Mouse (Mus musculus): ENCODE measurements around the gene Bbs1. TPM values are rescaled to one million over a fixed set of nuclear protein-coding genes. Genes with fewer than 3 reads are reported as not detected.

Bbs1 gene
- polyA plus RNA-seq, 1 experiment = 4.0 TPM

DNA sequence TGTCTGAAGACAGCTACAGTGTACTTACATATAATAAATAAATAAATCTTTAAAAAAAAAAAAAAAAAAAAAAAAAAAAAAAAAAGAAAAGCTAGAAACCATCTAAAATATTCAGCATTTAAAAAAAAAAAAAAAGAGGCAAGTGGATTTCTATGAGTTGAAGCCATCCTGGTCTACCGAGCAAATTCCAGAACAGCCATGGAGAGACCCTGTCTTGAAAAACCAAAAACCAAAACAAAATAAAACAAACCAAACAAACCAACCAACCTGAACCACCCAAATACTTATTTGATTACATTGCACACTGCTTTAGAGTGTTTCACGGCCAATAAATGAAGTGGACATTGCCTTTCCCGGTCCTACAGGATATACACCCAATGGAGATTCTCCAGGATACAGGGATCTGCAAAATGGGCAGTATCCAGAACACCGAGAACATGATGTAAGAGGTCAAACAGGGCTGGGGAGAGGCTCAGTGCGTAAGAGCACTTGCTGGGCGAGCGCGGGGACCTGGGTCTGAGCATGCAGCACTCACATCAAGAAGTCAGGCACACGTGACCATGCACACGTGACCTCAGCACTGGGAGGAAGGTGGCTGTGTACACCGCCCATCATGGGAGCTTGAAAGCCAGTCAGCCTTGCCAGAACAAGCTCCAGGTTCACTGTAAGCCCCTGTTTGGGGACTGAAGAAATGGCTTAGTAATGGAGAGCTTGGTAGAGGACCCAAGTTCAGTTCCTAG lies 18.9 kb upstream of the Bbs1 start:
- TF ChIP-seq CTCF (IDR thresholded peaks at IDR 0.05; ENCODE audit: borderline replicate concordance, insufficient read depth, low read length) = no peak
- TF ChIP-seq POLR2A (IDR thresholded peaks at IDR 0.05; ENCODE audit: low read depth, low read length) = no peak

DNA sequence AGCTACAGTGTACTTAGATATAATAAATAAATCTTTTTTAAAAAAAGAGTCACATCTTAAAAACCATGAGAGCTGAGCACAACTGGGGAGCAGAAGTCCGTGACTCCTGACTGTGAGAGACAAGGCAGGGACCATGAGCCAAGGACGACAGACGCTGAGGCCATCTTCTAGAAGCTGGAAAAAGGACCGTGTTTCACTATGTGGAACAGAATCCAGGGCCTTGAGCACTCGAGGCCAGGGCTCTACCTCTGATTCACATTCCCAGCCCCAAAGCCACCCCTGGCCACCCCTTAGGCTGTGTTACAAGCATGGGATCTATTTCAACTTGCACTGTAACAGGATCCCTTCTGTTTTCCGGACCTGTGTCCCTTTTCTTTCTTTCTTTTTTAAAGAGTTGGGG lies 13.2 kb upstream of the Bbs1 start:
- TF ChIP-seq CTCF (IDR thresholded peaks at IDR 0.05; ENCODE audit: borderline replicate concordance, insufficient read depth, low read length) = no peak
- TF ChIP-seq POLR2A (IDR thresholded peaks at IDR 0.05; ENCODE audit: low read depth, low read length) = no peak
- H3K27ac ChIP-seq (ENCODE audit: insufficient read depth, low read length) = no peak overlapping the region
- no peak overlapping the region for H3K4me3 ChIP-seq (ENCODE audit: insufficient read depth, low read length)
- no peaks in the 10 kb centered on the region for H3K4me1 ChIP-seq (ENCODE audit: control insufficient read depth, insufficient read depth, low read length)

More for the DNA sequence above, 18.9 kb upstream of the Bbs1 start:
- H3K4me1 ChIP-seq (ENCODE audit: control insufficient read depth, insufficient read depth, low read length) = 0 out of 2 replicates have a peak, but pooled peaks cover 3% of the 10 kb centered on the region
- no peak overlapping the region for H3K4me3 ChIP-seq (ENCODE audit: insufficient read depth, low read length)
- no peak overlapping the region for H3K27ac ChIP-seq (ENCODE audit: insufficient read depth, low read length)

DNA sequence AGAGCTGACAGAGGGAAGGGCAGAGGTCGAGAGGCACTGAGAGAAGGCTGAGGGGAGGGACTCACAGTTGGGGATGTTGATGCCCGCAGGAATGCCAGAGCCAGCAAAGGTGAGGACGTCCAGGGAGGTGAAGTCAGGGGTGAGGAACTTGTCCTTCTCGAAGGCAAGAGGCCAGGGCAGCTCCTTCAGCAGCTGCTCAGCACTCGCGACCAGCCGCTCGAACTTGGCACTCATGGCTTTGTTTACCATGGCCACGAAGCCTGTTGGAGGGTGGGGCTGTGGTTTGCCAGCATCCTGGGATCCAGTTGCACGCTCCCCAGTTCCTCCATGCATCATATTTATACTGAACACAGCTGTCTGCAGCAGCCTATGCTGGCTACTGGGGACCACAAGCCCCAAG lies 10.4 kb upstream of the Bbs1 start:
- Histone ChIP-seq H3K4me3 (ENCODE audit: insufficient read depth, low read length) (no peak overlapping the region), H3K4me1 (ENCODE audit: control insufficient read depth, insufficient read depth, low read length) (no peaks in the 10 kb centered on the region), H3K27ac (ENCODE audit: insufficient read depth, low read length) (no peak overlapping the region)
- no peak for TF ChIP-seq CTCF (IDR thresholded peaks at IDR 0.05; ENCODE audit: borderline replicate concordance, insufficient read depth, low read length)
- no peak for TF ChIP-seq POLR2A (IDR thresholded peaks at IDR 0.05; ENCODE audit: low read depth, low read length)

DNA sequence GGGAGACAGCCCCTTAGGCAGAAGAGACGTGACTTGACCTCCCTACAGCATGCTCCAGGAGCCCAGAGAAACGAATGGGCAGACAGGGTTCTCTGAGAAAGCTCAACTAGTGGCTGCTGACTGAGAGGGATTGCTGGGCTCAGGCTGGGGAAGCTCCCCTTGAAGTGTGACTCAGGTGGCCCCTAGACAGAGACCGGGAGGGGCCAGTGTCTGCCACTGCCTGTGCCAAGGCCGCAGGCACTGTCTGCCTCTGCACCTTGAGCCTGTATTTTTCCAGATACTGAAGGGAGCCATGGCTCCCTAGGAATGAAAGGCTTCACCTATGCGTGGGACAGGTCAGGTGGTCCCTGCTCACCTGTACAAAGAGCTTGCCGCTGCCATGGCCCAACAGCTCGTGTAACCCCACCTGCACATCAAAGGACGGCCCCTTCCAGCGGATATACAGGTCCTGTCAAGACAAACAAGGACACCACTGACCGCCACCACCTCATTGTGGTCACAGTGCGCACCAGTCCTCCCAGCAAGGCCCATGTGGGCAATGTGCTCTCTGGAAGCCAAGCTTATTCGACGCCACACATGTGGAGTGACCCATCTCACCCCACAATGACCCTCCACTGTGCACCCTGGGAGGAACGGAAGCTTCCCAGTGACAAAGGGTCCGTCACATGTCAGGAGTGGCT lies 9.6 kb upstream of the Bbs1 start:
- Histone ChIP-seq H3K27ac (ENCODE audit: insufficient read depth, low read length) (no peak overlapping the region), H3K4me1 (ENCODE audit: control insufficient read depth, insufficient read depth, low read length) (no peaks in the 10 kb centered on the region), H3K4me3 (ENCODE audit: insufficient read depth, low read length) (no peak overlapping the region)
- TF ChIP-seq CTCF (IDR thresholded peaks at IDR 0.05; ENCODE audit: borderline replicate concordance, insufficient read depth, low read length) (no peak), POLR2A (IDR thresholded peaks at IDR 0.05; ENCODE audit: low read depth, low read length) (no peak)

DNA sequence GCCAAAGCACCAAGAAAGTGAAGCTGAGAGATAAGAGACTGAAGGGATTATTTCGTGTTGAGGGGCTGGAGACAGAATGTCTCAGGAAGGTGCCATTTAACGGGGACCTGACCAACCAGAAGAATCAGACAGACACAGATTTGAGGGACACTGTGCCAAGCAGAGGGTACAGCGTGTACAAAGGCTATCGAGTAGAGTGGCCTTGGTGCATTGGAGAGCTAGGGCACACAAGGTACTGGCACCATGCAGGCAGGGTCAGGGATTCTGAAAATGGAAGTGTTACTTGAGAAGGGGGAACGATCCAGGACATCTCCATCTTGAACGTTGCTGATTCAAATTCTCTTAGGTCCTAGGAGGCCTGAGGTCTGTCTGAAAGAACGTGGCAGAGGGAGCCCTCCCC lies 2.9 kb upstream of the Bbs1 start:
- H3K4me3 ChIP-seq (ENCODE audit: insufficient read depth, low read length) = no peak overlapping the region
- no peaks in the 10 kb centered on the region for H3K4me1 ChIP-seq (ENCODE audit: control insufficient read depth, insufficient read depth, low read length)
- no peak for TF ChIP-seq POLR2A (IDR thresholded peaks at IDR 0.05; ENCODE audit: low read depth, low read length)
- TF ChIP-seq CTCF (IDR thresholded peaks at IDR 0.05; ENCODE audit: borderline replicate concordance, insufficient read depth, low read length) = no peak
- no peak overlapping the region for H3K27ac ChIP-seq (ENCODE audit: insufficient read depth, low read length)

DNA sequence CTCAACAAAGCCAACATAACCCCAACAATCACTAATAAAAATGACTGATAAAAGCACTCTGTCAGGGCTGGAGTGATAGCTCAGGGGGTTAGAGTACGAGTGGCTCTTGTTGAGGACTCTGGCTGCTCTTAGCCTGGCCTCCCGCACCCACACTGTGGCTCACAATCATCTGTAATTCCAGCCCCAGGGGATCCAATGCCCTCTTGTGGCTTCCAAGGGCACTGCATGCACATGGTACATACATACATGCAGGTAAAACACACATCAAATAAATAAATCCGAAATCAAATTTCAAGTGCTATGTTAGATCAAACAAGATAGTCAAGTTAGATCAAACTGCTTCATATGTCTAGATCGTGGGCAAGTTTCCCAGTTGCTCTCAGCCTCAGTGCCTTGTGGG lies 1.7 kb upstream of the Bbs1 start:
- TF ChIP-seq CTCF (IDR thresholded peaks at IDR 0.05; ENCODE audit: borderline replicate concordance, insufficient read depth, low read length) = no peak; the same call in 1 of the 2 replicates
- TF ChIP-seq POLR2A (IDR thresholded peaks at IDR 0.05; ENCODE audit: low read depth, low read length) = no peak
- H3K4me1 ChIP-seq (ENCODE audit: control insufficient read depth, insufficient read depth, low read length) = no peaks in the 10 kb centered on the region
- H3K27ac ChIP-seq (ENCODE audit: insufficient read depth, low read length) = no peak overlapping the region
- H3K4me3 ChIP-seq (ENCODE audit: insufficient read depth, low read length) = no peak overlapping the region

DNA sequence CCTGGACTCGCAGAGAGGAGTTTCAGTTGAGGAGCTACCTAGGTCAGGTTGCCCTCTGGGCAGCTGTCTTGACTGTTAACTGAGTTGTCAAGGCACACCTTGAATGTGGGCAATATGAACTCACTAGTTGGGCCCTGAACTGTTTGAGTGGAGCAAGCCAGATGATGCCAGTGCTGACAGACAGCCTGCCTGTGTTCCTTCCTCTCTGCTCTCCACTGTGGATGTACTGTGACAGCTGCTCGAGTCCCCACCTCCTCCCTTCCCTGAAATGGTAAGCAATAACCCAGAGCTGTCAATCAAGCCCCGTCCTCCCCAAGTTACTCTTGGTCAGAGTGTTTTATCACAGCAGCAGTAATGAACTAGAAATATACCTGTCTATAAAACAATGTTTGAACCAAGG lies 6.5 kb downstream of the Bbs1 start:
- H3K4me1 ChIP-seq (ENCODE audit: control insufficient read depth, insufficient read depth, low read length) = no peaks in the 10 kb centered on the region
- no peak overlapping the region for H3K27ac ChIP-seq (ENCODE audit: insufficient read depth, low read length)
- TF ChIP-seq POLR2A (IDR thresholded peaks at IDR 0.05; ENCODE audit: low read depth, low read length) (no peak), CTCF (IDR thresholded peaks at IDR 0.05; ENCODE audit: borderline replicate concordance, insufficient read depth, low read length) (no peak)
- H3K4me3 ChIP-seq (ENCODE audit: insufficient read depth, low read length) = no peak overlapping the region

DNA sequence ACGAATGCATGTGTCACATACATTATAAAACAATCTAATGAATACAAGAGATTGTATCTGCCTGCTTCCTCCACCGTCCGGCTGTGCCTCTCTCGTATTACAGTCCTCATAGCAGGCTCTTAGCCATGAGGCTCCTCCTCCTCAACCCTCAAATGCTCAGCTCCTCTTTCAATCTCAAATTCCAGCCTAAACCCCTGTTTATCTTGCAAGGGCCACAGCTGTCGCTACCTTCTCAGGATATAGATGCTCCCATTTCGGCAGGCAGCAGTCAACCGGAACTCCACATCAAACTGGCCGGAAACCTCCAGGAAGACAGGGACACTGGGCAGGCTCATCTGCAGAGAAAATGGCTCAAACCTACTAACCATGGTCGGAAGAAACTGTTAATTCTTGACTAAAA lies 7.5 kb downstream of the Bbs1 start:
- TF ChIP-seq POLR2A (IDR thresholded peaks at IDR 0.05; ENCODE audit: low read depth, low read length) = no peak
- H3K27ac ChIP-seq (ENCODE audit: insufficient read depth, low read length) = no peak overlapping the region
- no peak overlapping the region for H3K4me3 ChIP-seq (ENCODE audit: insufficient read depth, low read length)
- H3K4me1 ChIP-seq (ENCODE audit: control insufficient read depth, insufficient read depth, low read length) = no peaks in the 10 kb centered on the region

DNA sequence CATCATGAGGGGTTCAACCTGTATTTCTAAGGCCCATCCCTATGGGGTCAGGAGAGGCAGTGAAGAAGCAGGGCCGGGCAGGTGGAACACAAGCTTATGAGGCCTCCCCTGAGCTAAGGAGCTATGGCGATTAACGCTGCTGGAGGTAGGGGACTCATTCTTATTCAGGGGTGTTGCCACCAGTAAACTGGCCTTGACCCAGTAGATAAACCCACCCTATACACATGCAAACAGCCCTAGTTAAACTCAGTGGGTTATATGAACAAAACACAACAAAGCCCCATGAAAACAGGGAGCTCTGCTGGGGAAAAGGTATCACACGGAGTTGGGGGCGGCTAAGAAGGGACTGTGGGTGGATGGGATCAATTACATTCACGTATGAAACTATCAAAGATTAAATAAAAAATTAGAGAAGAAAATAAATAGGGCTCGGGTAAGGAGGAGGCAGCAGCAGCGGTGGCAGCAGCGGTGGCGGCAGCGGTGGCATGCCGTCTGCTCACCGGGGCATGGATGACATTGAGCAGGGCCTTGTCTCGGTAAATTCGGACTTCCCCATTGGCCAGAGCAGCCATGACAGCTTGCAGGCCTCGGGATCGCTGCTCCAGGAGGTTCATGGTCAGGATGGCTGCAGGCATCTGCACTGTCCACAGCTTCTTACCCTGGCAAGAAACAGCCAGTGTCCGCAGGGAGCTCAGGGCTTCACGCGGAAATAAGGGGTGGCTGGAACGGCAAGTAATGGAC lies 9.5 kb downstream of the Bbs1 start:
- Histone ChIP-seq H3K27ac (ENCODE audit: insufficient read depth, low read length) (no peak overlapping the region), H3K4me1 (ENCODE audit: control insufficient read depth, insufficient read depth, low read length) (no peaks in the 10 kb centered on the region), H3K4me3 (ENCODE audit: insufficient read depth, low read length) (no peak overlapping the region)
- TF ChIP-seq POLR2A (IDR thresholded peaks at IDR 0.05; ENCODE audit: low read depth, low read length) (no peak), CTCF (IDR thresholded peaks at IDR 0.05; ENCODE audit: borderline replicate concordance, insufficient read depth, low read length) (no peak)

DNA sequence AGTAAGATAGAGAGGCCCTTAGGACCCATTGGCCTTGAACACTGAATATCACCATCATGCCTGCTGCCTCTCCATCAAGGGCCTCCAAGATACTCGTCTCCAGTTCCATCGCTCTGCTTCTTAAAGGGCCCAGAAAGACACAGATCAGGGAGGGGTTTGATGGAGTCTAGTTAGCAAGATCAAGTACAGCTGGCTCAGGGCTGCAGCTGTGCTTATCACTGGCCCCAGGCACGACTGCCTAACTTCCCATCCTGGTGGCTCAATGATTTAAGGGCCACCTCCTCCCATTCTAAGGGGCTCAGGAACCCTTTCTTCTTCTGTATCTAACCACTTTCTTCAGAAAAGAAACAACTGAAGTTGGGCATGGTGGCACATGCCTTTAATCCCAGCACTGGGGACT lies 14.6 kb downstream of the Bbs1 start:
- H3K27ac ChIP-seq (ENCODE audit: insufficient read depth, low read length) = no peak overlapping the region
- H3K4me1 ChIP-seq (ENCODE audit: control insufficient read depth, insufficient read depth, low read length) = no peaks in the 10 kb centered on the region
- TF ChIP-seq POLR2A (IDR thresholded peaks at IDR 0.05; ENCODE audit: low read depth, low read length) (no peak), CTCF (IDR thresholded peaks at IDR 0.05; ENCODE audit: borderline replicate concordance, insufficient read depth, low read length) (no peak)
- no peak overlapping the region for H3K4me3 ChIP-seq (ENCODE audit: insufficient read depth, low read length)
